Mouse (Mus musculus): ENCODE results near the gene Gm7579.

DNA sequence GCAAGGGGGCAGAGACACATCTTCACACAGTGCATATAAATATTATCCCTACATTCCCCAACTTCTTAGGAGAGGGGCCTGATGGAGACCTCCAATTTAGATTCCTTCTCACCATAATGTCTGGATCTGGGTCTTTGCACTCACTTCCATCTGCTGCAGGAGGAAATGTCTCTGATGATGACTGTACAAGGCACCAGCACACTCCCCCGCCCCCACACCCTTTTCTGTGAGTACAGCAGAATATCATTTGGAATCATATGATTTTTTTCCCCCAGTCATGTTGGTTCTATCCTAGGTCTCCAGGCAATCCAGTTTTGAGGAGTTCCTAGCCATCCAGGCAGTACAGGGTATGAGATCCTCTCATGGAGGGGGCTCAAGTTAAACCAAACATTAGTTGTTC is 33.0 kb upstream of the Gm7579 start:
- TF ChIP-seq MYB (IDR thresholded peaks at IDR 0.05; ENCODE audit: low read depth, low read length) (no peak), CTCF (IDR thresholded peaks at IDR 0.05 in 2 of 3, conservative IDR thresholded peaks at IDR 0.05 in 1 of 3; ENCODE audit: control insufficient read depth in 1 of 3, insufficient read depth in 1 of 3, low read depth in 2 of 3, low read length in 3 of 3, poor library complexity in 1 of 3, severe bottlenecking in 1 of 3) (no peak), ELF1 (IDR thresholded peaks at IDR 0.05; ENCODE audit: low read depth, low read length) (no peak), POLR2AphosphoS2 (IDR thresholded peaks at IDR 0.05; ENCODE audit: low read length) (no peak), MXI1 (IDR thresholded peaks at IDR 0.05; ENCODE audit: low read depth, low read length) (no peak), MAX (IDR thresholded peaks at IDR 0.05; ENCODE audit: low read length) (no peak), CHD1 (IDR thresholded peaks at IDR 0.05; ENCODE audit: low read depth, low read length) (no peak), ZMIZ1 (IDR thresholded peaks at IDR 0.05; ENCODE audit: low read depth, low read length) (no peak), TCF12 (IDR thresholded peaks at IDR 0.05; ENCODE audit: low read depth, low read length) (no peak), USF2 (IDR thresholded peaks at IDR 0.05; ENCODE audit: borderline replicate concordance in 1 of 2, insufficient read depth in 1 of 2, low read depth in 1 of 2, low read length in 2 of 2) (no peak), POLR2AphosphoS5 (IDR thresholded peaks at IDR 0.05; ENCODE audit: borderline replicate concordance, low read depth, low read length) (no peak), POLR2A (IDR thresholded peaks at IDR 0.05; ENCODE audit: control insufficient read depth in 1 of 2, insufficient read depth in 1 of 2, low read depth in 1 of 2, low read length in 2 of 2, poor library complexity in 1 of 2) (no peak), MEF2A (IDR thresholded peaks at IDR 0.05; ENCODE audit: extremely low read depth, insufficient replicate concordance, low read depth, low read length, poor library complexity, severe bottlenecking) (no peak), CHD2 (IDR thresholded peaks at IDR 0.05; ENCODE audit: low read length) (no peak)
